ENCODE assay signal across 9 mouse cellular contexts in genomic region chr12:112096051-112096732, GRCm38 (mm10). TPM values are rescaled to one million over a fixed set of nuclear protein-coding genes. Genes with fewer than 3 reads are reported as not detected.
DNase-seq lines count a peak whose midpoint lies in the region; ATAC-seq lines count a peak whose summit lies in the region.
"Had no signal": no experiment of that assay in that cellular context is flagged by ENCODE, and none has a peak within 500 bp of the region (broad histone marks: within the 10 kb centered on the region; RNA-seq: fewer than 3 reads in every experiment).

No protein-coding gene starts in this region.

- no peak overlapping the region for H3K4me3 ChIP-seq in heart, embryonic 10.5 days
- no peak overlapping the region for H3K4me3 ChIP-seq in kidney, embryonic 14.5 days (ENCODE audit: low read length)
- H3K4me3 ChIP-seq in forebrain, embryonic 15.5 days: no peak overlapping the region
- H3K4me3 ChIP-seq: midbrain, embryonic 12.5 days had no signal

- no peaks in the 10 kb centered on the region for H3K4me1 ChIP-seq in heart, embryonic 10.5 days
- H3K4me1 ChIP-seq in kidney, embryonic 14.5 days (ENCODE audit: control insufficient read depth, insufficient read depth, low read length): 0 out of 2 replicates have a peak, but pooled peaks cover 4% of the 10 kb centered on the region
- H3K4me1 ChIP-seq in forebrain, embryonic 15.5 days: no peaks in the 10 kb centered on the region
- H3K4me1 ChIP-seq: midbrain, embryonic 12.5 days had no signal

- H3K9ac ChIP-seq in kidney, embryonic 14.5 days (ENCODE audit: low read depth, low read length): no peak overlapping the region
- H3K9ac ChIP-seq in forebrain, embryonic 15.5 days (replicated peaks): no peak overlapping the region
- H3K9ac ChIP-seq: midbrain, embryonic 12.5 days had no signal

- WGBS in heart, embryonic 10.5 days: 74% methylated on average over 13 of the region's 13 CpGs
- 40% methylated on average over 13 of the region's 13 CpGs for WGBS in kidney, embryonic 14.5 days
- 76% methylated on average over 13 of the region's 13 CpGs for WGBS in forebrain, embryonic 15.5 days

- peaks cover 7% of the 10 kb centered on the region; the same call in 1 of the 2 replicates for H3K27me3 ChIP-seq in heart, embryonic 10.5 days (ENCODE audit: insufficient read depth, poor library complexity, severe bottlenecking)
- no peaks in the 10 kb centered on the region for H3K27me3 ChIP-seq in kidney, embryonic 14.5 days (ENCODE audit: control insufficient read depth, insufficient read depth, low read length)
- 0 out of 2 replicates have a peak, but pooled peaks cover 4% of the 10 kb centered on the region for H3K27me3 ChIP-seq in forebrain, embryonic 15.5 days
- H3K27me3 ChIP-seq: midbrain, embryonic 12.5 days had no signal

- DNase-seq in heart, adult 18-20 months: peak; percentile 87 to 89
- DNase-seq in heart, embryonic 10.5 days (ENCODE audit: low spot score): no peak
- peak; percentile 85 for DNase-seq in brain, adult 2 months (ENCODE audit: low read depth, low spot score)
- peak; percentile 74 to 86 for DNase-seq in lung, postnatal 4 days
- DNase-seq in cerebellum, adult 9-10 months: no peak

- H3K9me3 ChIP-seq in heart, embryonic 10.5 days: no peaks in the 10 kb centered on the region
- H3K9me3 ChIP-seq in kidney, embryonic 14.5 days (ENCODE audit: control insufficient read depth, low read length): no peaks in the 10 kb centered on the region
- H3K9me3 ChIP-seq in forebrain, embryonic 15.5 days: no peaks in the 10 kb centered on the region
- H3K9me3 ChIP-seq: midbrain, embryonic 12.5 days had no signal

- H3K27ac ChIP-seq in heart, embryonic 10.5 days: no peak overlapping the region
- H3K27ac ChIP-seq in kidney, embryonic 14.5 days (ENCODE audit: low read depth, low read length): no peak overlapping the region
- H3K27ac ChIP-seq in forebrain, embryonic 15.5 days (replicated peaks): no peak overlapping the region
- H3K27ac ChIP-seq: midbrain, embryonic 12.5 days had no signal

- no peaks in the 10 kb centered on the region for H3K36me3 ChIP-seq in heart, embryonic 10.5 days
- no peaks in the 10 kb centered on the region for H3K36me3 ChIP-seq in kidney, embryonic 14.5 days (ENCODE audit: control insufficient read depth, insufficient read depth, low read length)
- H3K36me3 ChIP-seq in forebrain, embryonic 15.5 days: no peaks in the 10 kb centered on the region
- H3K36me3 ChIP-seq: midbrain, embryonic 12.5 days had no signal

- H3K4me2 ChIP-seq in kidney, embryonic 14.5 days (replicated peaks; ENCODE audit: low read depth, low read length): no peak overlapping the region
- H3K4me2 ChIP-seq in forebrain, embryonic 15.5 days (replicated peaks): no peak overlapping the region
- H3K4me2 ChIP-seq: midbrain, embryonic 12.5 days had no signal

- 0 out of 2 replicates have a peak, but pooled peaks have one; percentile 52 for ATAC-seq in kidney, embryonic 14.5 days (ENCODE audit: low FRiP score, low TSS enrichment)
- no peak for ATAC-seq in forebrain, embryonic 15.5 days (replicated peaks)
- ATAC-seq in inflammation-experienced regulatory T-cells, adult 6 months: no peak

RNA-seq across cellular contexts. Expression of gene Aspg, which starts 10.3 kb away (rescaled TPM):
- 1 to 10 TPM in 1 of 2 experiments, under 1 TPM in 1; 0.17 to 4.3 TPM for total RNA-seq in heart, adult 18-20 months (2021)
- polyA plus RNA-seq in heart, embryonic 10.5 days (2016; fragmentation: Nextera tagmentation; extraction: Ambion mirVana): 1.5 and 1.7 TPM in 2 replicates
- 1.1 TPM in 2 replicates for polyA plus RNA-seq in kidney, embryonic 14.5 days (2014; fragmentation: Nextera tagmentation; extraction: Ambion mirVana)
- polyA plus RNA-seq in forebrain, embryonic 15.5 days (2015; fragmentation: Nextera tagmentation; extraction: Ambion mirVana): 0.20 and 0.22 TPM in 2 replicates
- not detected for polyA plus RNA-seq in inflammation-experienced regulatory T-cells, adult 6 months (2017; shearing (Covaris generic))

RNA-seq across cellular contexts. Expression of gene Kif26a, which starts 49.8 kb away (rescaled TPM):
- 1 to 10 TPM; 8.1 to 8.3 TPM for total RNA-seq in heart, adult 18-20 months (2021)
- polyA plus RNA-seq in heart, embryonic 10.5 days (2016; fragmentation: Nextera tagmentation; extraction: Ambion mirVana): 1.0 and 2.1 TPM in 2 replicates
- polyA plus RNA-seq in kidney, embryonic 14.5 days (2014; fragmentation: Nextera tagmentation; extraction: Ambion mirVana): 2.2 and 3.8 TPM in 2 replicates
- 16.1 and 18.0 TPM in 2 replicates for polyA plus RNA-seq in forebrain, embryonic 15.5 days (2015; fragmentation: Nextera tagmentation; extraction: Ambion mirVana)
- polyA plus RNA-seq in inflammation-experienced regulatory T-cells, adult 6 months (2017; shearing (Covaris generic)): not detected

Comparison
In these comparisons a context has a peak if more than half of its experiments do, and no peak if none do; other contexts are left out.
1. DNase-seq: peak in heart, adult 18-20 months (2 of 2), brain, adult 2 months (single experiment) and lung, postnatal 4 days (2 of 2); none in heart, embryonic 10.5 days (single experiment) and cerebellum, adult 9-10 months (single experiment).